Mouse (Mus musculus): ENCODE measurements around the gene Vdac2. TPM values are rescaled to one million over a fixed set of nuclear protein-coding genes. Genes with fewer than 3 reads are reported as not detected.

The Vdac2 gene
- total RNA-seq, 2 experiments from 2014 or later: 212 to 386 TPM

- no peak for ATAC-seq (replicated peaks; ENCODE audit: poor library complexity, severe bottlenecking)
These were observed 24.7 kb downstream of the Vdac2 start for GRCm38 (mm10) chr14:21849524-21850418.

GRCm38 (mm10) chr14:21850419-21851127 lies 25.5 kb downstream of the Vdac2 start:
- no peak for ATAC-seq (replicated peaks; ENCODE audit: poor library complexity, severe bottlenecking)

- peak; percentile 16 for ATAC-seq (replicated peaks; ENCODE audit: poor library complexity, severe bottlenecking)
These were observed 27.2 kb downstream of the Vdac2 start for GRCm38 (mm10) chr14:21851996-21852791.

GRCm38 (mm10) chr14:21853456-21854109 lies 28.5 kb downstream of the Vdac2 start:
- peak; percentile 36 for ATAC-seq (replicated peaks; ENCODE audit: poor library complexity, severe bottlenecking)

GRCm38 (mm10) chr14:21854271-21854670 lies 29.2 kb downstream of the Vdac2 start:
- no peak for ATAC-seq (replicated peaks; ENCODE audit: poor library complexity, severe bottlenecking)

- ATAC-seq (replicated peaks; ENCODE audit: poor library complexity, severe bottlenecking): no peak
These were observed 30.9 kb downstream of the Vdac2 start for GRCm38 (mm10) chr14:21855961-21856360.

- no peak for ATAC-seq (replicated peaks; ENCODE audit: poor library complexity, severe bottlenecking)
These were observed 31.8 kb downstream of the Vdac2 start for GRCm38 (mm10) chr14:21856886-21857285.

- no peak for ATAC-seq (replicated peaks; ENCODE audit: poor library complexity, severe bottlenecking)
These were observed 41.3 kb downstream of the Vdac2 start for GRCm38 (mm10) chr14:21866291-21866690.

- no peak for ATAC-seq (replicated peaks; ENCODE audit: poor library complexity, severe bottlenecking)
These were observed 41.8 kb downstream of the Vdac2 start for GRCm38 (mm10) chr14:21866816-21867215.

- ATAC-seq (replicated peaks; ENCODE audit: poor library complexity, severe bottlenecking): peak; percentile 98
These were observed 65.4 kb downstream of the Vdac2 start for GRCm38 (mm10) chr14:21890430-21890829.

GRCm38 (mm10) chr14:21891581-21892340 lies 66.7 kb downstream of the Vdac2 start:
- ATAC-seq (replicated peaks; ENCODE audit: poor library complexity, severe bottlenecking): no peak

GRCm38 (mm10) chr14:21892341-21892659 lies 67.3 kb downstream of the Vdac2 start:
- no peak for ATAC-seq (replicated peaks; ENCODE audit: poor library complexity, severe bottlenecking)

Other genes with a start within 250 kb of the Vdac2 start
- not detected in 2 replicates for gene Dupd1, start 110.7 kb upstream of the Vdac2 start, total RNA-seq (2014; fragmentation: Nextera tagmentation)
- not detected in 2 replicates for gene Dupd1, start 110.7 kb upstream of the Vdac2 start, total RNA-seq (2017)
- gene Samd8, start 74.7 kb upstream of the Vdac2 start, total RNA-seq (2014; fragmentation: Nextera tagmentation): 5.1 and 10.8 TPM in 2 replicates
- 4.6 and 7.5 TPM in 2 replicates for gene Samd8, start 74.7 kb upstream of the Vdac2 start, total RNA-seq (2017)
- gene Dusp13, start 74.1 kb upstream of the Vdac2 start, total RNA-seq (2014; fragmentation: Nextera tagmentation): not detected in 2 replicates
- gene Dusp13, start 74.1 kb upstream of the Vdac2 start, total RNA-seq (2017): not detected in 2 replicates
- gene Comtd1, start 23.7 kb downstream of the Vdac2 start, total RNA-seq (2014; fragmentation: Nextera tagmentation): 56.3 and 63.0 TPM in 2 replicates
- 29.1 and 33.2 TPM in 2 replicates for gene Comtd1, start 23.7 kb downstream of the Vdac2 start, total RNA-seq (2017)
- gene Zfp503, start 164.4 kb downstream of the Vdac2 start, total RNA-seq (2014; fragmentation: Nextera tagmentation): not detected in 2 replicates
- gene Zfp503, start 164.4 kb downstream of the Vdac2 start, total RNA-seq (2017): 0.04 and 0.05 TPM in 2 replicates
- 30.9 and 34.8 TPM in 2 replicates for gene Lrmda, start 194.5 kb downstream of the Vdac2 start, total RNA-seq (2014; fragmentation: Nextera tagmentation)
- 19.3 and 23.4 TPM in 2 replicates for gene Lrmda, start 194.5 kb downstream of the Vdac2 start, total RNA-seq (2017)